Mouse (Mus musculus): Measurements from ENCODE around the gene Insig1. TPM values are rescaled to one million over a fixed set of nuclear protein-coding genes. Genes with fewer than 3 reads are reported as not detected.

Gene Insig1
- total and polyA plus RNA-seq, 3 experiments, result 1.4 to 2.4 TPM; not detected in 1

GRCm38 (mm10) chr5:28036011-28036410 lies 35.2 kb upstream of the Insig1 start:
- Histone ChIP-seq H3K4me3 (ENCODE audit: low read depth, low read length) (no peak overlapping the region), H3K4me1 (ENCODE audit: insufficient read depth, low read depth, low read length) (no peaks in the 10 kb centered on the region), H3K27me3 (ENCODE audit: insufficient read depth, low read length) (peaks cover 4% of the 10 kb centered on the region; the same call in 1 of the 2 replicates), H3K9me3 (replicated peaks) (no peaks in the 10 kb centered on the region), H3K36me3 (replicated peaks) (no peaks in the 10 kb centered on the region)
- TF ChIP-seq GATA2 (IDR thresholded peaks at IDR 0.05; ENCODE audit: borderline replicate concordance, low read depth, low read length) (no peak), TAL1 (conservative IDR thresholded peaks at IDR 0.05; ENCODE audit: low read depth, low read length) (no peak), POLR2AphosphoS5 (IDR thresholded peaks at IDR 0.05; ENCODE audit: insufficient replicate concordance, low read depth, low read length) (no peak), GATA1 (IDR thresholded peaks at IDR 0.05; ENCODE audit: borderline replicate concordance, low read length) (no peak), CTCF (IDR thresholded peaks at IDR 0.05; ENCODE audit: low read depth, low read length) (no peak)
- ATAC-seq (ENCODE audit: extremely low read depth, insufficient number of reproducible peaks, low FRiP score, poor library complexity, severe bottlenecking), result no peak
- DNase-seq (ENCODE audit: low spot score), result no peak

- no peaks in the 10 kb centered on the region for H3K4me1 ChIP-seq (ENCODE audit: insufficient read depth, low read depth, low read length)
- peaks cover 4% of the 10 kb centered on the region; the same call in 1 of the 2 replicates for H3K27me3 ChIP-seq (ENCODE audit: insufficient read depth, low read length)
- H3K4me3 ChIP-seq (ENCODE audit: low read depth, low read length), result no peak overlapping the region
- no peaks in the 10 kb centered on the region for H3K9me3 ChIP-seq (replicated peaks)
- H3K36me3 ChIP-seq (replicated peaks), result no peaks in the 10 kb centered on the region
- ATAC-seq (ENCODE audit: extremely low read depth, insufficient number of reproducible peaks, low FRiP score, poor library complexity, severe bottlenecking) (no peak), DNase-seq (ENCODE audit: low spot score) (no peak)
- no peak for TF ChIP-seq GATA1 (IDR thresholded peaks at IDR 0.05; ENCODE audit: borderline replicate concordance, low read length)
- no peak for TF ChIP-seq TAL1 (conservative IDR thresholded peaks at IDR 0.05; ENCODE audit: low read depth, low read length)
- TF ChIP-seq CTCF (IDR thresholded peaks at IDR 0.05; ENCODE audit: low read depth, low read length), result no peak
- TF ChIP-seq POLR2AphosphoS5 (IDR thresholded peaks at IDR 0.05; ENCODE audit: insufficient replicate concordance, low read depth, low read length), result no peak
- no peak for TF ChIP-seq GATA2 (IDR thresholded peaks at IDR 0.05; ENCODE audit: borderline replicate concordance, low read depth, low read length)
Measured at GRCm38 (mm10) chr5:28036518-28036917, 34.6 kb upstream of the Insig1 start.

- no peak overlapping the region for H3K4me3 ChIP-seq (ENCODE audit: low read depth, low read length)
- no peaks in the 10 kb centered on the region for H3K36me3 ChIP-seq (replicated peaks)
- no peak for TF ChIP-seq CTCF (IDR thresholded peaks at IDR 0.05; ENCODE audit: low read depth, low read length)
- no peak for TF ChIP-seq POLR2AphosphoS5 (IDR thresholded peaks at IDR 0.05; ENCODE audit: insufficient replicate concordance, low read depth, low read length)
- no peak for TF ChIP-seq GATA1 (IDR thresholded peaks at IDR 0.05; ENCODE audit: borderline replicate concordance, low read length)
- no peak for TF ChIP-seq TAL1 (conservative IDR thresholded peaks at IDR 0.05; ENCODE audit: low read depth, low read length)
- no peak for TF ChIP-seq GATA2 (IDR thresholded peaks at IDR 0.05; ENCODE audit: borderline replicate concordance, low read depth, low read length)
- H3K27me3 ChIP-seq (ENCODE audit: insufficient read depth, low read length), result peaks cover 4% of the 10 kb centered on the region; the same call in 1 of the 2 replicates
- H3K9me3 ChIP-seq (replicated peaks), result no peaks in the 10 kb centered on the region
- DNase-seq (ENCODE audit: low spot score), result no peak
- no peak for ATAC-seq (ENCODE audit: extremely low read depth, insufficient number of reproducible peaks, low FRiP score, poor library complexity, severe bottlenecking)
- H3K4me1 ChIP-seq (ENCODE audit: insufficient read depth, low read depth, low read length), result no peaks in the 10 kb centered on the region
Measured at GRCm38 (mm10) chr5:28037172-28037591, 34.0 kb upstream of the Insig1 start.

GRCm38 (mm10) chr5:28037639-28038038 lies 33.5 kb upstream of the Insig1 start:
- H3K36me3 ChIP-seq (replicated peaks), result no peaks in the 10 kb centered on the region
- DNase-seq (ENCODE audit: low spot score), result no peak
- no peak overlapping the region for H3K4me3 ChIP-seq (ENCODE audit: low read depth, low read length)
- peaks cover 4% of the 10 kb centered on the region; the same call in 1 of the 2 replicates for H3K27me3 ChIP-seq (ENCODE audit: insufficient read depth, low read length)
- ATAC-seq (ENCODE audit: extremely low read depth, insufficient number of reproducible peaks, low FRiP score, poor library complexity, severe bottlenecking), result no peak
- no peaks in the 10 kb centered on the region for H3K9me3 ChIP-seq (replicated peaks)
- no peaks in the 10 kb centered on the region for H3K4me1 ChIP-seq (ENCODE audit: insufficient read depth, low read depth, low read length)
- TF ChIP-seq POLR2AphosphoS5 (IDR thresholded peaks at IDR 0.05; ENCODE audit: insufficient replicate concordance, low read depth, low read length) (no peak), GATA1 (IDR thresholded peaks at IDR 0.05; ENCODE audit: borderline replicate concordance, low read length) (no peak), GATA2 (IDR thresholded peaks at IDR 0.05; ENCODE audit: borderline replicate concordance, low read depth, low read length) (no peak), TAL1 (conservative IDR thresholded peaks at IDR 0.05; ENCODE audit: low read depth, low read length) (no peak), CTCF (IDR thresholded peaks at IDR 0.05; ENCODE audit: low read depth, low read length) (no peak)

- Histone ChIP-seq H3K4me3 (ENCODE audit: low read depth, low read length) (no peak overlapping the region), H3K27me3 (ENCODE audit: insufficient read depth, low read length) (peaks cover 3% of the 10 kb centered on the region; the same call in 1 of the 2 replicates), H3K36me3 (replicated peaks) (no peaks in the 10 kb centered on the region), H3K4me1 (ENCODE audit: insufficient read depth, low read depth, low read length) (no peaks in the 10 kb centered on the region), H3K9me3 (replicated peaks) (no peaks in the 10 kb centered on the region)
- no peak for TF ChIP-seq CTCF (IDR thresholded peaks at IDR 0.05; ENCODE audit: low read depth, low read length)
- no peak for TF ChIP-seq POLR2AphosphoS5 (IDR thresholded peaks at IDR 0.05; ENCODE audit: insufficient replicate concordance, low read depth, low read length)
- TF ChIP-seq TAL1 (conservative IDR thresholded peaks at IDR 0.05; ENCODE audit: low read depth, low read length), result no peak
- no peak for TF ChIP-seq GATA2 (IDR thresholded peaks at IDR 0.05; ENCODE audit: borderline replicate concordance, low read depth, low read length)
- TF ChIP-seq GATA1 (IDR thresholded peaks at IDR 0.05; ENCODE audit: borderline replicate concordance, low read length), result no peak
- DNase-seq (ENCODE audit: low spot score) (no peak), ATAC-seq (ENCODE audit: extremely low read depth, insufficient number of reproducible peaks, low FRiP score, poor library complexity, severe bottlenecking) (no peak)
Measured at GRCm38 (mm10) chr5:28038115-28038514, 33.0 kb upstream of the Insig1 start.

GRCm38 (mm10) chr5:28039746-28040655 lies 31.2 kb upstream of the Insig1 start:
- Histone ChIP-seq H3K27me3 (ENCODE audit: insufficient read depth, low read length) (peaks cover 2% of the 10 kb centered on the region; the same call in 1 of the 2 replicates), H3K36me3 (replicated peaks) (no peaks in the 10 kb centered on the region), H3K4me3 (ENCODE audit: low read depth, low read length) (no peak overlapping the region), H3K9me3 (replicated peaks) (no peaks in the 10 kb centered on the region), H3K4me1 (ENCODE audit: insufficient read depth, low read depth, low read length) (no peaks in the 10 kb centered on the region)
- ATAC-seq (ENCODE audit: extremely low read depth, insufficient number of reproducible peaks, low FRiP score, poor library complexity, severe bottlenecking) (no peak), DNase-seq (ENCODE audit: low spot score) (no peak)
- no peak for TF ChIP-seq GATA1 (IDR thresholded peaks at IDR 0.05; ENCODE audit: borderline replicate concordance, low read length)
- TF ChIP-seq CTCF (IDR thresholded peaks at IDR 0.05; ENCODE audit: low read depth, low read length), result no peak
- TF ChIP-seq POLR2AphosphoS5 (IDR thresholded peaks at IDR 0.05; ENCODE audit: insufficient replicate concordance, low read depth, low read length), result no peak
- no peak for TF ChIP-seq GATA2 (IDR thresholded peaks at IDR 0.05; ENCODE audit: borderline replicate concordance, low read depth, low read length)
- no peak for TF ChIP-seq TAL1 (conservative IDR thresholded peaks at IDR 0.05; ENCODE audit: low read depth, low read length)
